Mouse (Mus musculus) adrenal gland, postnatal 10 days (tissue): ENCODE measurements around the gene Stpg4. TPM values are rescaled to one million over a fixed set of nuclear protein-coding genes. Genes with fewer than 3 reads are reported as not detected.

Experiments used
- DNase-seq: peaks from one replicate; pipeline ENCODE4 v3.0.0; 2021; ENCODE audit warnings: mixed read lengths
- total RNA-seq, 2 experiments: library from RNA; stranded (reverse); gene quantifications; 2 replicates each; pipeline ENCODE4 v1.2.3; 2021

Gene Stpg4
- total RNA-seq, 2 experiments from 2014 or later, result not detected

GRCm38 (mm10) chr17:87350471-87351240 is 76.9 kb downstream of the Stpg4 start:
- DNase-seq, result no peak

DNA sequence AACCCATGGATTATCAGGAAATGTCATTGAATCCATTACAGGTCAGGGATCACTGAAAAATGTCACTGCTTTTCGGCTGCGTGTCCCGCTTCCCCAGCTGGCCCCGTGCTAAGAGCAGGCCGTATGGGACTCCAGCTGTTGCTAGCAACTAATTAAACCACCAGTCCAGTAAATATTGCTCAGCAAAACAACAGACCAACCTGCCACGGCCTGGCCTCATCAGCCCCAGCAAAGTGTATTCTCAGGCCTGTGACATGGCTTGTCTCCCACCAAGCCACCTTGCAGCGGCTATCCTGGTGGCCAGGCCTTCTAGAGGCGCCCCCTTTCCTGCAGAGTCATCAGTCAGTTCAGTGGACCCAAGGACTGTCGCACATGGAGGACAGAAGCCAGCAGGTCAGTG is 78.0 kb downstream of the Stpg4 start:
- no peak for DNase-seq

DNA sequence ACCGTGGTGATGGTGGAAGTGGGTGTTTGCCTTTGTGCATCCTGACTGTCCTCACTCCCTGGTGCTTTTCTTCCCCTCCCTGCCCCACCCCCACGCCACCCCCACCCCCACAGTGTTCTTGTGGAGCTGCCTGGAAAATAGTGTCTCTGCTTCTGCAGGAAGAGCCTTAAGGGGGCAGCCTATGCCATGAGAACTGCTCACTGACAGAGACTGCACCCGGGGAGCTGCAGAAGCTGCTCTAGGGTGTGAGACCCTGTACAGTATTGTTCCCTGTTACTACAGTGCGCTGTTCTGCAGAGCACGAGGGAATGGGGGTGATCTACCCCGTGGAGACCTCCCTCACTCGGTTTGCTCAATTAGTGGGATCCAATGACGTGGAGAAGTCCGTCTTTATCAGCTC is 78.5 kb downstream of the Stpg4 start:
- no peak for DNase-seq

GRCm38 (mm10) chr17:87348353-87348752 is 79.2 kb downstream of the Stpg4 start:
- DNase-seq, result no peak

- no peak for DNase-seq
Measured at GRCm38 (mm10) chr17:87345252-87345593, 82.3 kb downstream of the Stpg4 start.

GRCm38 (mm10) chr17:87344441-87345251 is 82.9 kb downstream of the Stpg4 start:
- DNase-seq, result no peak

- no peak for DNase-seq
Measured at GRCm38 (mm10) chr17:87343060-87343703, 84.4 kb downstream of the Stpg4 start.

Other genes starting within 250 kb of the Stpg4 start
- gene Mcfd2, start 161.8 kb downstream of the Stpg4 start, total RNA-seq, result 100 to 1,000 TPM; 124 to 155 TPM
- 10 to 100 TPM; 11.7 to 13.7 TPM for gene Ttc7, start 144.9 kb downstream of the Stpg4 start, total RNA-seq
- 100 to 1,000 TPM; 380 to 407 TPM for gene Calm2, start 19.2 kb upstream of the Stpg4 start, total RNA-seq
- 1 to 10 TPM in 1 of 2 experiments, under 1 TPM in 1; 0.45 to 1.2 TPM for gene Epcam, start 208.2 kb upstream of the Stpg4 start, total RNA-seq
- gene Msh2, start 244.6 kb upstream of the Stpg4 start, total RNA-seq, result 10 to 100 TPM; 24.2 to 33.2 TPM